Mouse (Mus musculus): ENCODE data around the gene Nxpe5. TPM values are rescaled to one million over a fixed set of nuclear protein-coding genes. Genes with fewer than 3 reads are reported as not detected.

Gene Nxpe5
- polyA plus RNA-seq, 1 experiment from 2014 or later = not detected

DNA sequence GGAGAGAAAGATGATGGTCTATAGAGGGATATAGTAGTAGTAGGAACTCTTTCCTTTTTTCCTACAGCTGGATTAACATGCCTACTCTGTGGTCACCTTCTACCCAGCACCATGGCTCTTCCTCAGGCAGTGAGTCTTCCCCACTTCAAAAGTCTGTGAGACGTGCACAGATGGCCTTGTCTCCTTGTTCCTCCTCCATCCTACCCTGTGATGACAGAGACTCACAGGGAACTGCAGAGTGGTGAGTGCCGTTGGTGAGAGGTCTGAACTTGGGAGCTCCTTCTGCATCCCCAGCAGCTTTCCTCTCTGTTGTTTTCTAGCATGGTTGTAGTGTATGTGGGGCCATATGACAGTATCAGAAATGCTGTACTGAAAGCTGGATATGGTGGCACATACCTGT, 56.1 kb downstream of the Nxpe5 start:
- Histone ChIP-seq H3K4me2 (replicated peaks) (no peak overlapping the region), H3K27ac (no peak overlapping the region), H3K9me3 (peaks cover 3% of the 10 kb centered on the region; the same call in 1 of the 2 replicates), H3K4me1 (peaks cover 24% of the 10 kb centered on the region), H3K4me3 (no peak overlapping the region), H3K9ac (no peak overlapping the region), H3K36me3 (peaks cover 17% of the 10 kb centered on the region), H3K27me3 (replicated peaks) (no peaks in the 10 kb centered on the region)
- no peak for ATAC-seq (ENCODE audit: low FRiP score, low read depth)
- 86% methylated on average over 2 of the region's 2 CpGs for WGBS

DNA sequence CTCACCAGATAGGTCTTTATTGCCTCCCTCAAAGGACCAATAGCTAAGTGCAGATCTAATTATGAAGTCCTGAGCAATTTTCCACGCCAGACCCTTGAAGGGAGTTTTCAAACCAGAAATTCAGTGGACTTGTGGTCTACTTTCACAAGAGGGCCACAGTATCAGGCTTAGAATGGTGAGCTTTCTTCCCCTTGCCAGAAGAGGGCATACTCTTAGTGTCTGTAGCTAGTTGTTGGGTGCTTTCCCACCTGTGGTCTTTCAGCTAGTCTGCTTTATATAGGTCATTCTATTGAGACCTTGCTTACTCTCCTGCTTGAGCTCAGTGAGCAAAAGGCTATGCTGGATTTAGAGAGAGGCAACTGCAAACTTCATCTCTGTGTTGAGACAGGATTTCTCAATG, 57.8 kb downstream of the Nxpe5 start:
- Histone ChIP-seq H3K27me3 (replicated peaks) (no peaks in the 10 kb centered on the region), H3K36me3 (no peaks in the 10 kb centered on the region), H3K27ac (no peak overlapping the region), H3K4me1 (peaks cover 7% of the 10 kb centered on the region), H3K4me3 (no peak overlapping the region), H3K9me3 (peaks cover 3% of the 10 kb centered on the region; the same call in 1 of the 2 replicates), H3K9ac (no peak overlapping the region), H3K4me2 (replicated peaks) (no peak overlapping the region)
- WGBS = 63% methylated on average over 1 of the region's 1 CpGs
- no peak for ATAC-seq (ENCODE audit: low FRiP score, low read depth)

DNA sequence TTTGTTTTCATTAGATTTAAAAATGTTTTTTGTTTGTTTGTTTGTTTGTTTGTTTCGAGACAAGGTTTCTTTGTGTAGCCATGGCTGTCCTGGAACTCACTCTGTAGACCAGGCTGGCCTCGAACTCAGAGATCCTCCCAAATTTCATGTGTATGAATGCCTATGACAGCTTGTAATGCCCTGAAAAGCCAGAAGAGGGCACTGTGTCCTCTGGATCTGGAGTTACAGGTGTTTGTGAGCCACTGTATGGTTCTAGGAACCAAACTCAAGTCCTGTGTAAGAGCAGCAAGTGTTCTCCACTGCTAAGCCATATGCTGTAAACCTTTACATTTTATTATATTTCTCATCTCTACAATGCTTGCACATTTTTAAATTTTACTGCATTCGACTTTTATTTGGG, 62.2 kb downstream of the Nxpe5 start:
- 78% methylated on average over 3 of the region's 3 CpGs for WGBS
- no peaks in the 10 kb centered on the region for H3K27me3 ChIP-seq (replicated peaks)
- no peak overlapping the region for H3K4me3 ChIP-seq
- H3K9me3 ChIP-seq = no peaks in the 10 kb centered on the region
- no peaks in the 10 kb centered on the region for H3K36me3 ChIP-seq
- H3K4me2 ChIP-seq (replicated peaks) = no peak overlapping the region
- H3K9ac ChIP-seq = no peak overlapping the region
- ATAC-seq (ENCODE audit: low FRiP score, low read depth) = no peak
- H3K27ac ChIP-seq = no peak overlapping the region
- no peaks in the 10 kb centered on the region for H3K4me1 ChIP-seq

DNA sequence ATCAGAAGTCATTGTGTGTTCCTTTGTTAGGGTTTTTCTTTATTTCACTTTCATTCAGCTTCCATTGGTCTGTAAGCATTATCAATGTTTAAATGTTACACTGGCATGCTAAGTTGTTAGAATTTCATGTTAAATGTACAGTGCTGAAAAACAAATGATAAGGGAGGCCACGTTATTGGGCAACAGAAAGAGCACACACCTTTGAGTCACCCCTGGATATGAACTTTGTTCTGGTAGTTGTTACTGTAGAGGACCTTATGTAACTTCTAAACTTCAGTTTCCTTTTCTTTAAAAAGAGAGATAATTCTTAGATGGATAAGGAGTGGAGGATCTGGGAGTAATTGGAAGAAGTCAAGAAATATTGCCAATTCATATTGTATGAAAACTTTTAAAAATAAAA, 65.9 kb downstream of the Nxpe5 start:
- Histone ChIP-seq H3K36me3 (no peaks in the 10 kb centered on the region), H3K4me2 (replicated peaks) (no peak overlapping the region), H3K4me1 (no peaks in the 10 kb centered on the region), H3K27me3 (replicated peaks) (no peaks in the 10 kb centered on the region), H3K27ac (no peak overlapping the region), H3K9ac (no peak overlapping the region), H3K9me3 (no peaks in the 10 kb centered on the region), H3K4me3 (no peak overlapping the region)
- no peak for ATAC-seq (ENCODE audit: low FRiP score, low read depth)
- WGBS = 86% methylated on average over 1 of the region's 1 CpGs

DNA sequence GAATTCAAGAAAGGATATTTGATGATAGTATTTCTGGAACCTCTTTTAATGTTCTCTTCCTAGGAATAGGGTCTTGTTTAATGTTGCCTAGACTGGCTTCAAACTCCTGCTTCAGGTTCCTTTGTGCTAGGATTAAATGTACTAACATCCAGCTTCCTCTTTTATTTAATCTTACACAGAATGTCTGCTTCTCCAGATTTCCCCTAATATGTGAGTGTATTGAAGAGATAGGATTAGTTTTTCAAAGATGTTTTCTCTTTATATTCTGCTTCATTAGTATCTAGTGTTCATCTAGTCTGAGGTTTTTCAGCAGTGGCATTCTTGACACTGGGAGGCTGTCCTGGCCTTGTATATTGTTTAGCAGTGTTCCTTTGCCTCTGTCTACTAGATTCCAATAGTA, 68.5 kb downstream of the Nxpe5 start:
- no peaks in the 10 kb centered on the region for H3K4me1 ChIP-seq
- ATAC-seq (ENCODE audit: low FRiP score, low read depth) = no peak
- no peaks in the 10 kb centered on the region for H3K36me3 ChIP-seq
- no peak overlapping the region for H3K4me2 ChIP-seq (replicated peaks)
- no peak overlapping the region for H3K27ac ChIP-seq
- H3K27me3 ChIP-seq (replicated peaks) = no peaks in the 10 kb centered on the region
- no peak overlapping the region for H3K4me3 ChIP-seq
- H3K9me3 ChIP-seq = no peaks in the 10 kb centered on the region
- H3K9ac ChIP-seq = no peak overlapping the region

DNA sequence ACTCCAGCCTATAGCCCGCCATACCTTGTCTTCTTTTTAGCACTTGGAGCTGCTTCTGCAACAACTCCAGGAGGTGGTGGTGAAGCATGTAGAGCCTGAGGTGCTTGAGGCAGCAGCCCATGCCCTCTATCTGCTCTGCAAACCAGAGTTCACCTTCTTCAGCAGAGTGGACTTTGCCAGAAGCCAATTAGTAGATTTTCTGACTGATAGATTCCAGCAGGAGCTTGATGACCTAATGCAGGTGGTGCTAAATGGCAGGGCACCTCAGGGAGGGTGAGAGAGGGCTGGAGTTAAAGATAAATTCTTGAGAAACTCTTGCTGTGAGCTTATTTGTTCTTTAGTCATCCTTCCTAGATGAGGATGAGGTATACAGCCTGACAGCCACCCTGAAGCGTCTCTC, 73.9 kb downstream of the Nxpe5 start:
- Histone ChIP-seq H3K27me3 (replicated peaks) (no peaks in the 10 kb centered on the region), H3K36me3 (no peaks in the 10 kb centered on the region), H3K27ac (no peak overlapping the region), H3K4me3 (no peak overlapping the region), H3K4me2 (replicated peaks) (no peak overlapping the region), H3K4me1 (no peaks in the 10 kb centered on the region), H3K9me3 (no peaks in the 10 kb centered on the region), H3K9ac (no peak overlapping the region)
- no peak for ATAC-seq (ENCODE audit: low FRiP score, low read depth)
- 72% methylated on average over 2 of the region's 2 CpGs for WGBS

Other genes starting within 250 kb of the Nxpe5 start
- not detected in 2 replicates for gene Azgp1, start 244.4 kb upstream of the Nxpe5 start, polyA plus RNA-seq (2016; fragmentation: Nextera tagmentation; extraction: Ambion mirVana)
- not detected in 2 replicates for gene Smok3a, start 204.6 kb upstream of the Nxpe5 start, polyA plus RNA-seq (2016; fragmentation: Nextera tagmentation; extraction: Ambion mirVana)
- not detected in 2 replicates for gene Smok3b, start 204.5 kb upstream of the Nxpe5 start, polyA plus RNA-seq (2016; fragmentation: Nextera tagmentation; extraction: Ambion mirVana)
- not detected in 2 replicates for gene Smok3c, start 172.7 kb upstream of the Nxpe5 start, polyA plus RNA-seq (2016; fragmentation: Nextera tagmentation; extraction: Ambion mirVana)
- 32.9 and 36.5 TPM in 2 replicates for gene Zkscan1, start 140.8 kb upstream of the Nxpe5 start, polyA plus RNA-seq (2016; fragmentation: Nextera tagmentation; extraction: Ambion mirVana)
- gene Zscan21, start 109.0 kb upstream of the Nxpe5 start, polyA plus RNA-seq (2016; fragmentation: Nextera tagmentation; extraction: Ambion mirVana) = 101 and 104 TPM in 2 replicates
- 35.6 and 40.3 TPM in 2 replicates for gene Zfp113, start 70.2 kb upstream of the Nxpe5 start, polyA plus RNA-seq (2016; fragmentation: Nextera tagmentation; extraction: Ambion mirVana)
- gene Cops6, start 64.8 kb upstream of the Nxpe5 start, polyA plus RNA-seq (2016; fragmentation: Nextera tagmentation; extraction: Ambion mirVana) = 301 and 312 TPM in 2 replicates
- gene Ap4m1, start 53.9 kb upstream of the Nxpe5 start, polyA plus RNA-seq (2016; fragmentation: Nextera tagmentation; extraction: Ambion mirVana) = 23.5 and 24.1 TPM in 2 replicates
- gene Mcm7, start 53.5 kb upstream of the Nxpe5 start, polyA plus RNA-seq (2016; fragmentation: Nextera tagmentation; extraction: Ambion mirVana) = 197 and 198 TPM in 2 replicates
- gene Taf6, start 38.4 kb upstream of the Nxpe5 start, polyA plus RNA-seq (2016; fragmentation: Nextera tagmentation; extraction: Ambion mirVana) = 102 and 112 TPM in 2 replicates
- 44.3 and 46.8 TPM in 2 replicates for gene Cnpy4, start 38.4 kb upstream of the Nxpe5 start, polyA plus RNA-seq (2016; fragmentation: Nextera tagmentation; extraction: Ambion mirVana)
- gene Mblac1, start 31.6 kb upstream of the Nxpe5 start, polyA plus RNA-seq (2016; fragmentation: Nextera tagmentation; extraction: Ambion mirVana) = 12.3 and 12.6 TPM in 2 replicates
- 66.4 and 67.2 TPM in 2 replicates for gene Lamtor4, start 29.6 kb downstream of the Nxpe5 start, polyA plus RNA-seq (2016; fragmentation: Nextera tagmentation; extraction: Ambion mirVana)
- 20.1 and 25.4 TPM in 2 replicates for gene BC037034, start 38.1 kb downstream of the Nxpe5 start, polyA plus RNA-seq (2016; fragmentation: Nextera tagmentation; extraction: Ambion mirVana)
- gene Gal3st4, start 46.9 kb downstream of the Nxpe5 start, polyA plus RNA-seq (2016; fragmentation: Nextera tagmentation; extraction: Ambion mirVana) = 4.3 and 5.0 TPM in 2 replicates
- gene Gm43720, start 54.1 kb downstream of the Nxpe5 start, polyA plus RNA-seq (2016; fragmentation: Nextera tagmentation; extraction: Ambion mirVana) = 0.05 and 0.17 TPM in 2 replicates
- 175 and 179 TPM in 2 replicates for gene Gpc2, start 54.1 kb downstream of the Nxpe5 start, polyA plus RNA-seq (2016; fragmentation: Nextera tagmentation; extraction: Ambion mirVana)
- gene Stag3, start 54.3 kb downstream of the Nxpe5 start, polyA plus RNA-seq (2016; fragmentation: Nextera tagmentation; extraction: Ambion mirVana) = 3.6 and 4.5 TPM in 2 replicates
- gene Pvrig, start 116.1 kb downstream of the Nxpe5 start, polyA plus RNA-seq (2016; fragmentation: Nextera tagmentation; extraction: Ambion mirVana) = 0.19 TPM in 1 of 2 replicates, not detected in the other
- 60.0 and 68.0 TPM in 2 replicates for gene Zfp157, start 215.6 kb downstream of the Nxpe5 start, polyA plus RNA-seq (2016; fragmentation: Nextera tagmentation; extraction: Ambion mirVana)